Mouse (Mus musculus): ENCODE results near the gene Nhlrc2. TPM values are rescaled to one million over a fixed set of nuclear protein-coding genes. Genes with fewer than 3 reads are reported as not detected.

Gene Nhlrc2
- total RNA-seq, 2 experiments from 2014 or later, result 11.2 to 12.1 TPM

GRCm38 (mm10) chr19:56562433-56563138, 14.5 kb downstream of the Nhlrc2 start:
- DNase-seq (ENCODE audit: low spot score in 2 of 2), result no peak
- intact Hi-C loops (cut with DNase I), result loop anchor here (1.0 to 5.0 kb wide), 2 partner anchors 111 to 345 kb away; no protein-coding TSS in a partner anchor

GRCm38 (mm10) chr19:56563469-56563868, 15.4 kb downstream of the Nhlrc2 start:
- intact Hi-C loops (cut with DNase I), result loop anchor here (1.0 to 5.0 kb wide), 2 partner anchors 112 to 344 kb away; no protein-coding TSS in a partner anchor
- peak in 1 of 2 experiments; percentile 93 for DNase-seq (ENCODE audit: low spot score in 2 of 2)

- peak in 1 of 2 experiments; percentile 51 for DNase-seq (ENCODE audit: low spot score in 2 of 2)
Observed at GRCm38 (mm10) chr19:56565358-56565757, 17.3 kb downstream of the Nhlrc2 start.

DNA sequence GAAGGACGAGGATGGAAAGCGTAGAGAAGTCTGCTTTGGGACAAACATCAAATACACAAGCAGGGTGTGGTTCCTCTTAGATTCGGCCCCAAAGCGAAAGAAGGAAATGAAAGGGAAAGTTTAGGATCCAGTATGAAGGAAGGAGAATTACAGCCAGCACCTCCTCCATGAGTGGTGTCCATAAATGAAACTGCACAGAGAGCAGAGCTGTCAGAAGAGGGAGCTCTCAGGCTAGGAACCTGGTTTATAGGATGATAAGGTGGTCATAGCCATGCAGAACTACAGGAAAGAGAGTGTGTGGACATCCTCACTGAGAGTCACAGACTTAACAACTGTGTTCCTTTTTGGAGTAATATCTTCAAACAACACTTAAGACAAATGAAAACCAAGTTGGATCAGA, 18.0 kb downstream of the Nhlrc2 start:
- intact Hi-C loops (cut with DNase I), result loop anchor here (1.0 to 5.0 kb wide), 3 partner anchors 144 to 211 kb away; no protein-coding TSS in a partner anchor

More at GRCm38 (mm10) chr19:56565358-56565757, 17.3 kb downstream of the Nhlrc2 start:
- intact Hi-C loops (cut with DNase I), result loop anchor here (5.0 kb wide), 1 partner anchor 143 kb away; no protein-coding TSS in a partner anchor

GRCm38 (mm10) chr19:56566940-56567339, 18.9 kb downstream of the Nhlrc2 start:
- intact Hi-C loops (cut with DNase I), result loop anchor here (1.0 to 5.0 kb wide), 3 partner anchors 145 to 210 kb away; no protein-coding TSS in a partner anchor
- DNase-seq (ENCODE audit: low spot score in 2 of 2), result no peak

More for the DNA sequence above, 18.0 kb downstream of the Nhlrc2 start:
- peak; percentile 57 to 86 for DNase-seq (ENCODE audit: low spot score in 2 of 2)

DNA sequence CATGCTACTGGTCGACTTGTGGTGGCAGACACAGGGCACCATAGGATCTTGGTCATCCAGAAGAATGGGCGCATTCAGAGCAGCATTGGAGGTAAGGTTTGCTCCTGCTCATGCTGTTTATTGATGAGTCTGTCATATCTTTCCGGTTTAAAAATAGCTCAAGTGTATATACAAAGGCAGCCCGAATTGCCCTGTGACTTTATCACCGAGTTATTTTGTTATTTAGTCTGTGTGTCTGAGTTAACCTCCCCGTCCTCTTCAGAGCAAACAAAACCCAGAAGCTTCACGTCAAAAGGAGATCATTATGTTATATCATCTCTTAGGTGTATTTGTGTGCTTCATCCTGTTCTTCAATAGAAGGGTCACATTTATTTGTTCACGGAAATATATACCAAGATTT, 22.7 kb downstream of the Nhlrc2 start:
- DNase-seq (ENCODE audit: low spot score in 2 of 2), result no peak
- intact Hi-C loops (cut with DNase I), result no loop called here

GRCm38 (mm10) chr19:56571234-56571633, 23.2 kb downstream of the Nhlrc2 start:
- intact Hi-C loops (cut with DNase I), result no loop called here
- no peak for DNase-seq (ENCODE audit: low spot score in 2 of 2)

- no peak for DNase-seq (ENCODE audit: low spot score in 2 of 2)
Observed at GRCm38 (mm10) chr19:56571913-56572312, 23.9 kb downstream of the Nhlrc2 start.

DNA sequence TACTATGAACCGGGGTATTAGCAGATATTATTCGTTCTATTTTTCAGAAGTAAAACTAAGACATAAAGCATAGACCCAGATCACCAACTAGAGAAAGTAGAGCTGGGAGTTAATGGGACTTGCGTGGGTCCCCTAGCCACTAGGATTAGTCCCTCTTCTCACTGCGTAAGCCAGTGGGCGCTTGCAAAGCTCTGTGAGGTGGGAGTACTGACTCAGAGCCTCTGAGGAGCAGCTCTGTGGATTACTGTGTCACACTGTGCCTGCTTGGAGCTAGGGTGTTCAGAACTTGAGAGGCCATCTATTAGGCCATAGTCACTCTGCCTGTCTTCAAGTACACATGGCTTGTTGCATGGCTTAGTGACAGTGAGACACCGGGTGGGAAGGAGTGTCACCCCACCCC, 25.1 kb downstream of the Nhlrc2 start:
- intact Hi-C loops (cut with DNase I), result no loop called here
- DNase-seq (ENCODE audit: low spot score in 2 of 2), result peak in 1 of 2 experiments; percentile 86

More at GRCm38 (mm10) chr19:56571913-56572312, 23.9 kb downstream of the Nhlrc2 start:
- intact Hi-C loops (cut with DNase I), result no loop called here

- DNase-seq (ENCODE audit: low spot score in 2 of 2), result no peak
- intact Hi-C loops (cut with DNase I), result no loop called here
Observed at GRCm38 (mm10) chr19:56577801-56578200, 29.7 kb downstream of the Nhlrc2 start.

DNA sequence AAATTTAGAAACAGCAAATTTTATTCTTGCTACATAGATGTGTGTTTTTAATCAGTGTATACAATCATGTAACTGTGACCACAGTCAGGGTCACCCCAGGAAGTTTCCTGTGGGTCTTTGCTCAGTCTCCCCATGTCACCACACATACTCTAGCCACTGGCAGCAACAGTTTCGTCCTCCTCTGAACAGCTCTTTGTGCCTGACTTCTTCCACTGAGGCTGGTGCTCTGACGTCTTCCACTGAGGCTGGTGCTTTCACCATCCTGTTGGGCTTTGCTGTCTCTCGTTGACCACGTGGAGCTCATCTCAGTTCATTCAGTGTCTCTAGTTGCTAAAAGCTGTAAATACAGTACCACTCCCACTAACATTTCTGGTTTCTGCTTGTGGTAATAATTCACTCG, 33.9 kb downstream of the Nhlrc2 start:
- intact Hi-C loops (cut with DNase I), result no loop called here
- no peak for DNase-seq (ENCODE audit: low spot score in 2 of 2)

GRCm38 (mm10) chr19:56583785-56584184, 35.7 kb downstream of the Nhlrc2 start:
- no peak for DNase-seq (ENCODE audit: low spot score in 2 of 2)
- intact Hi-C loops (cut with DNase I), result no loop called here

DNA sequence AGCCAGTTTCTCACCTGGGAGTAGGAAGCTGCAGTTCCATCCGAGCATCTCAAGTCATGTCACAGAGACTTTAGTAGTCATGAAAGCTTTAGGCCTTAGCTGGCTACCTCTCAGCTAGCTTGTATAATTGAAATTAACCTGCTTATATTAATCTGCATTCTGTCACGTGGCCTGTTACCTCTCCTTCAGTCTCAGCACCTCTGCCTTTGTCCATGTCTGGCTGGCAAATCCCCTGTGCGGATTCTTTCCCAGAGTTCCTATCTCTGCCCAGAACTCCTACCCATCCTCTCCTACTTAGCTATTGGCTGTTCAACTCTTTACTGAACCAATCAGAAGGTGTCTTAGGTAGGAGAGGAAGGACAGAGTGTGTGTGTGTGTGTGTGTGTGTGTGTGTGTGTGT, 36.2 kb downstream of the Nhlrc2 start:
- intact Hi-C loops (cut with DNase I), result no loop called here
- DNase-seq (ENCODE audit: low spot score in 2 of 2), result no peak

DNA sequence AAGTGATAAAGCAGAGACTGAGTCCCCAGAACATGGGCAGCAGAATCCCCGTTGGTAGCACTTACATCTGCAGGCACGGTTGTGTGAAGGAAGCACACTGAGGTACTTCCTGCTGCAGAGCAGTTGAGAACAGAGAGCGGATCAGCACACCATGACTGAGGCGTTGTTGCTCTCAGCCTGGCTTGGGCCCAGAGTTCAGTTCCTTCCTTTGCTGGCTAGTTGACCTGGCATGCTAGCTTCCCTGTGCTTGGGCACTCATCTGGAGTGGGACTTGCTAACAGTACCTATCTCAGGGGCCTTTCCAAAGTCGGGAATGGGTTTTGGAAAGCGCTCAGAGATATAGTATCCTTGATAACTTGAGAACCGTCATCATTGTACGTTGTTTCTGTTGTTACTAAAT, 38.3 kb downstream of the Nhlrc2 start:
- intact Hi-C loops (cut with DNase I), result no loop called here
- DNase-seq (ENCODE audit: low spot score in 2 of 2), result no peak

GRCm38 (mm10) chr19:56588205-56588626, 40.2 kb downstream of the Nhlrc2 start:
- intact Hi-C loops (cut with DNase I), result loop anchor here (1.0 kb wide), 1 partner anchor 109 kb away; no protein-coding TSS in a partner anchor
- DNase-seq (ENCODE audit: low spot score in 2 of 2), result peak; percentile 62 to 92

DNA sequence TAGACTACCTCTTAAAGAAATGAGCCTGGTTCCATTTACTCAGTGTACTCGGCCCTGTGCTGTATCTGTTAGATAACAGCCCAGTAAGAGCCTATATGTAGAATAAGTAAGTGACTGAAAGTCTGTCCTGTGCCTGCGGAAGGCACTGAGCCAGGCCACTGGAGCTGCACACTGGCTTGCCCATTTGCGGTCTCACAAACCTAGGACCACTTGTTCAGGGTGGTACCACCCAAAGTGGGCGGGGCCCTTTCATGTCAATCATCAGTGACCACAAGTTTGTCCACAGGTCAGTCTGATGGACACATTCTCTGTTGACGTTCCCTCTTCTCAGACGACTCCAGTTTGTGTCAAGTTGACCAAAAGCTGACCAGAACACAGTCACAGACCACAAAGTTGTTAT, 40.9 kb downstream of the Nhlrc2 start:
- no peak for DNase-seq (ENCODE audit: low spot score in 2 of 2)
- intact Hi-C loops (cut with DNase I), result no loop called here

GRCm38 (mm10) chr19:56589455-56589854, 41.4 kb downstream of the Nhlrc2 start:
- no peak for DNase-seq (ENCODE audit: low spot score in 2 of 2)
- intact Hi-C loops (cut with DNase I), result no loop called here

- intact Hi-C loops (cut with DNase I), result no loop called here
- DNase-seq (ENCODE audit: low spot score in 2 of 2), result no peak
Observed at GRCm38 (mm10) chr19:56590250-56590649, 42.2 kb downstream of the Nhlrc2 start.

GRCm38 (mm10) chr19:56592472-56592871, 44.4 kb downstream of the Nhlrc2 start:
- no peak for DNase-seq (ENCODE audit: low spot score in 2 of 2)
- intact Hi-C loops (cut with DNase I), result no loop called here

DNA sequence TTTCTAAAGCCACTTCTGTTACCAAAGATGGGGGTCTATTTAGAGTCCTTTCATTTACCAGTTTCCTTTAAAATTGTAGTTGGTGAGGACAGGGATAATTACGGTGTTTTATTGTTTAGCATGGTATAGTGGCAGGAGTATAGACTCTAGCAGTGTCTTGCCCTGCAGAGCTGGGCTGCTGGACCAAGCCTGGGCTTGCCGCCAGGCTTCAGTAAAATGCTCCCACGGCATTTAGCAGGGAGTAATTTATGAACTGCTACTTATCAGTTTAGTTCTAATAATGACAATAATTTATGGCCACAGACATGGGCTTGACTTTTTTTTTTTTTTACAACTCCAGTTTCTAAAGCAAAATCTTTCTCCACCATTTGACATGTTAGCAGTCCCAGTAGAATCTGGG, 51.9 kb downstream of the Nhlrc2 start:
- intact Hi-C loops (cut with DNase I), result no loop called here
- no peak for DNase-seq (ENCODE audit: low spot score in 2 of 2)

DNA sequence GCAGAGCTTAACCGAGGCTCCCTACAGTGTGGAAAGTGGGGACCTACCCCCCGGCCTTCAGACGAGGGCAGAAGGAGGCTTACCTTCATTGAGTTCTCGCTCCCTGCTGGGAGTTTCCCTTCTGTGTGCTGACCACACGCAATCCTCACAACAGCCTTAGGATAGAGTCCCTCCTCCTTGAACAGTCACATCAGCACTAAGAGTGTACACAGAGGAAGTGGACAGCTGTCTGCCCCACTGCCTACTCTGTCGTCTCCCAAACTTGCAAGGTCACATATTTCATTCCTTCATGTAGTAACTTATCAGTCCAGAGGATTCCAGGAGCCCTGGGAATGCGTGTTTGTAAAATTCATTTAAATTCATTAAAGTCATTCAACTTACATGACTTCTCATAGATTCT, 52.7 kb downstream of the Nhlrc2 start:
- intact Hi-C loops (cut with DNase I), result no loop called here

More for the DNA sequence above, 52.7 kb downstream of the Nhlrc2 start:
- no peak for DNase-seq (ENCODE audit: low spot score in 2 of 2)
